Mouse (Mus musculus) layer of hippocampus, adult 18-20 months (tissue): ENCODE data around the gene Snapin. TPM values are rescaled to one million over a fixed set of nuclear protein-coding genes. Genes with fewer than 3 reads are reported as not detected.

ENCODE experiments used
- DNase-seq, 2 experiments: peaks; one replicate each; pipeline ENCODE4 v3.0.0; 2022; ENCODE audit warnings: low spot score in 2 of 2
- total RNA-seq, 2 experiments: library from RNA; stranded (reverse); gene quantifications; 2 replicates each; pipeline ENCODE4 v1.2.3; 2021

Gene Snapin
- total RNA-seq, 2 experiments from 2014 or later = 58.7 to 59.6 TPM

DNA sequence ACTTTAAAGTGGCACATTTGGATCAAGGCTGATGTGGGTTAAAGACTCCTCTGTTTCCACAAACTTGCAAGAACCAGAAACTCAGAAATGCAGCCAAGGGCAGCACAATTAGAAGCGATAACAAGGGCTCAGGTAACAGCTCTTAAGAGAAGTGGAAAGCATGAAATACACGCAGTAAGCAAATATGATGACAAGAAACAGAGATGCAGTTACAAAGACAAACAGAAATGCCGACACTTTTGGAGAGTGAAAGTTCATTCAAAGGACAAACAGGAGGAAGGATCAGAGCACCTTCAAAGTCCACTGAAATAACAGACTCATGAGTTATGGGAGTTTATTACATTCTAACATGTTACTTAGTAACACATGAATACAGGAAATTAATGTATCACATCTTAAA lies 15.5 kb upstream of the Snapin start:
- DNase-seq = no peak

DNA sequence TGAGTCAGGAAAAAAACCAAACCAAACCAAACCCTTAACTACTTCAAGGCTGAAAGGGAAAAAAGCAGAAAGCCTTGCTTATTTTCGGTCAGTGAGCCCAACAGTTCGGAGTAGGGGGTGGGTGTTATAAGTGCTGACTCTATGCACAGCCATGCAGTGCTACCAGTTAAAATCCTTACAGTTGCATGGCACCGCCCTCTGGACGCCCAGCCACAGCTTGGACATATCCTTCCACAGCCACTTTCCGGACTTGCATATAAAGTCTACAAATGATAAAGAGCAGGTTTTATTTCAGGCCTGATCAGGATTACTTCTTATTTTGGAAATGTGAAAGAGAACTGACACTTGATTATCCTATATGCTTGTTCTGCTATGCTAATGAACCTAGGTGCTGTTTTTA lies 14.4 kb upstream of the Snapin start:
- DNase-seq = no peak

DNA sequence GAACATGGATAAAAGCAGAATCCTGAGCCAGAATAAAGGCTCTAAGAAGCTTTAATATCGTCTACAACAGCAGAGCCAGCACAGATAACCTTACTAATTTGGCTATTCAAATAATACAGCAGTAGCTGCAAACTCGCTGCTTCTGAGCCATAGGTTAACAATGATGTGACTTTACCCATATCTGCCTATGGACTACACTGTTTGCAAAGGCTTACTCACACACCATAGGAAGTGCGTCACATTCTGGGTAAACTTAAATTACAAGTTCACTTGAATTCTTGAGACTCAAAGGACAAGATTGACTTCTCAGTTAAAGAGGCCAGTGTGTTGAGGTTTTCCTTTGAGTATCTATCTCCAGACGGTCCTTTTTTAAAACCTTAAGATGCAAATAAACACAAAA lies 12.6 kb upstream of the Snapin start:
- no peak for DNase-seq

DNA sequence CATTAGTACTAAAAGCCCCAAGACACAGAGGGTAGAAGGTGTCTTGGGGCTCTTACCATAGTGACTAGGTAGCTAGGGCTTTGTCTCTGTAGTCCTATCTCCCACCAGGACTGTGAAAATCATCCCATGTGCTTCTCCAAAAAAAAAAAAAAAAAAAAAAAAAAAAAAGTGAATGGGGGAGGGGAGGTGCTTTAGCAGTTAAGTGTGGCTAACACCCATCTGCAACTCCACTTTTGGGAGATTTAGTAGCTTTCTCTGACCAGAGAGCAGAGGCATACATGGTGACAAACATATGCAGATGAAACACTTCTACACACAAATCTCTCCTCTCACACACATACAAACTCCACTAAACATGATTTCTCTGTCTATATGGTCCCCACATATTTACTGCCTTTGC lies 6.8 kb upstream of the Snapin start:
- no peak for DNase-seq

DNA sequence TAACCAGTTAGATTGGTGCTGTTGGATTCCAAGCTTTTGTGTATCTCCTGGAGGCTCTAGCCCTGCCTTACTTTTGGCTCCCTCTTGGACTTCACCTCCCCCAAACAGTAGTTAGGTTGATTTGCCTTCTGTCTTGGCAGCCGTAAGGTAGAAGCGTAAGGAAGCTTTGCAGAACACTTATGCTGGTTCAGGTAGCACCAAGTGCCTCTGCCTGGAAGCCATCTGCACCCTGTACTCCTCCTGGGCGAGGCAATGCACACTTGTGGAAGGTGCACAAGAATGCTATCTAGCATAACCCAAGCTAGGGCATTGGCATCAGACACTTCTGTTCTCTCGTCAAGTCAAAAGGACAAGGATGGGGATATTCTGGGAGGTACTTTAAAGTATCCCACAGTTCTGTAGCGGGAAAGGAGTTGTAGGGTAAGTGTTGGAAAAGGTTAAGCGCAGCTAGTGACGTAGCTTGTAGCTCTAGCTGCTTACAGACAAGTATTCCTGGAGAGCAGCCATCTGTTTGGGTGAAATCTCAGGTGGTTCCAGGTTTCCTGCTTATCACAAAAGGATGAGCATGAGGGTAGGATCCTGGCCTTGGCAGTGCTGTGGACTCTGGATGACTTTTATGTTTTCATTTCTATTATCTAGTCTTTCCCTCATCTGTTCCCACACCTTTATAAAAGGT lies 5.2 kb upstream of the Snapin start:
- DNase-seq = no peak

DNA sequence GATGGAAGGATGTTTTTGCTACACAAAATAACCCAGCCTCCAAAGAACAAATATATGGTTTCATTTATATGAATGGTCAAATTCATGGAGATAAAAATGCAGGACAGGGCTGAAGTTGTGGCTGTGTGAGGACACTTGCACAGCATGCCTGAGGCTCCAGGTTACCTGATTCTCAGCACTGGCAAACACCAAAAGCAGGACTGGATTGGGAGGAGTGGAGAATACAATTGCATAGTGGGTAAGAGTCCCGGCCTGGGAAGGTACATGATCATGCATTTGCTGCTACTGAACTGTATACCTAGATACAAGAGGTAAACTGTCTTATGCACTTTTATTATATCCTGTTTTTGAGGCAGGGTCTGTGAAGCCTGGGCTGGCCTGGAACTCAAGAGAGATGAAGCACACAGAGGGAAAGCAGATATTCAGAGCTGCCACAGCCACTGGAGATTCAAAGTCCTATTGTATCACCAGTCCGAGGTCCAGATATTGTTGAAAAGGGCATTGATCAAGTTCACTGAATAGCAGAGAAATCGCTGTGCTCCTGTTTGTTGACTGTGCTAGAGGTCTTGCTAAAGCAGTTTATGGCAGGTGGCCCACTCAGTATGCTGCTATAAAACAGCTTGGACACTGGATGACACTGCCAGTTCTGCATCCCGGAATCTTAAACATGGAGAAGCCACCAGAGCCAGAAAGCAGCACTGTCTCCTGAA lies 3.2 kb upstream of the Snapin start:
- DNase-seq = no peak

DNA sequence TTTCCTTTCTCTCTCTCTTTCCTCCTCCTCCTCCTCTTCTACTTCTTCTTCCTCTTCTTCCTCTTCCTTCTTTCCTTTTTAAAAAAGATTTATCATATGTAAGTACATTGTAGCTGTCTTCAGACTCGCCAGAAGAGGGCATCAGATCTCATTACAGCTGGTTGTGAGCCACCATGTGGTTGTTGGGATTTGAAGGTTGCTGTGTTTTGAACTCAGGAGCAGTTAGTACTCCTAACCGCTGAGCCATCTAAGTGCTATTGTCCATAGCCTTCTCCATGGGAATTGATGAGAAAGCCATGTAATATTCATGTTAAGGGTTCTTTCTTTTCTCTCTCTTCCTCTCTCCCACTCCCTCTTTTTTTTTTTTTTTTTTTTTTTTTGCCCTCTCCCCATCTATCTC lies 517 bp upstream of the Snapin start:
- peak in 1 of 2 experiments; percentile 44 for DNase-seq

DNA sequence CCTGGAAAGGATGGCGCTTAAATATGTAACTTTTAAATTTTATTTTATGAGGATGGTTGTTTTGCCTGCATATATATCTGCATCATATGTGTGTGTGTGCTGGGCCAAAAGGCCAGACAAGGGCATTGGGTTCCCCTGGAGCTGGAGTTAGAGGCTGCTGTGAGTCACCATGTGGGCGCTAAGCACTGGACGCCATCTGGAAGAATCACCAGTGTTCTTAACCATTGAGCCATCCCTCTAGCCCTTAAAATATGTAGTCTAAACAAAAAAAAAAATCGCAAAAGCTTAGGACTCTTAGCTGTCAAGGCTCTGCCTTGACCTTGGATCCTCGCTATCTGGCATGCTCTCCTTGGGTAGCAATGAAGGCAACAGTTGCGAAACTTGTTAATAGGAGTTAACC lies 2.3 kb downstream of the Snapin start:
- no peak for DNase-seq

DNA sequence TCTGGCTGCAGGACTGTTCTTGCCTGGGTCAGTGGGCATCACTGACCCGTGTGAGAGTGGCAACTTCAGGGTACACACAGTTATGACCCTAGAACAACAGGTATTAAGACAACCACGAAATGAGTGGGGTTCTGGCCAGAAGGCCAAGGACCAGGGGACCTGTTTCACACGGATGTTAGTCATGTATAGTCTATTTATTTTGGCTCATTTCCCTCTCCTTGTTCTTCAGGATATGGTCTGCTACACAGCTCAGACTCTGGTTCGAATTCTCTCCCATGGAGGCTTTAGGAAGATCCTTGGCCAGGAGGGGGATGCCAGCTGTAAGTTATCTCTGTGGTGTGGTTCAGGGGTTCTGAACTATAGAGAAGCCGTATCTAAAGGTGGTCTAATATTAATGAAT lies 3.8 kb downstream of the Snapin start:
- no peak for DNase-seq

DNA sequence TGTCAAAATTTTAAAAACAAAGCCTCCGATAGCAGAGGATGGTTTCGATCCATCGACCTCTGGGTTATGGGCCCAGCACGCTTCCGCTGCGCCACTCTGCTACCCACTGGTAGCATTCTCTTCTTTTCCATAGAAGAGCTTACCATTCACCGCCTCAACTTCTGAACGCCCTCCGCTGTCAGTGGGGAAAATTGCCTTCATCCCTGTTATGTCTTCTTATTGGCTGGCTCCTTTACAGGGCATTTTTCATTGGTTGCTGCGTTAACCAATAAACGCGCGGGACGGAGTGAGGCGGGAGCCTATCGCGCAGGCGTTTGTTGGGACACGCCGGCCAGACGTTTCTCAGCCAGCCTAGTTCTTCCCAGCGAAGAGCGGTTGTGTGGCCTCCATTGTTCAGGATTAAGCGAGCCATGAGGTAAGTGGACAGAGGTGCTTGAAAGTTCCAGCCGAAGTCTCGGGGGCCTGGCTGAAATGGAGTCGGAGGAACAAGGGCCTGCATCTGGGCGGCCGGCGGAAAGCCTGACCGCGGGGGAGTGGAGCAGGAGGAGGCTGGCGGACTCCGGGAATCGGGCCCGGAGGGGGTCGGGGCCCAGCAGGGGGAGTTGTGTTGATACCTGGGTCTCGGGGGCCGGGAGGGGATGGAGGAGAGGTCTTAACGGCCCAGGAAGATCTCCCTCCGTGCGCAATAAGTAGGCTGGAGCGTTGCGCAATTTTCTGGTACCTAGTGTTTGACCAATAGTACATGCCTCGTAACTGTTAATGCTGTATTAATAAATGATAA lies 14.8 kb downstream of the Snapin start, which contains the start of gene Ilf2:
TSS of gene Ilf2 (plus strand) at position 296 of the 781 bp plus-strand sequence.
- peak; percentile 95 to 98 for DNase-seq

DNA sequence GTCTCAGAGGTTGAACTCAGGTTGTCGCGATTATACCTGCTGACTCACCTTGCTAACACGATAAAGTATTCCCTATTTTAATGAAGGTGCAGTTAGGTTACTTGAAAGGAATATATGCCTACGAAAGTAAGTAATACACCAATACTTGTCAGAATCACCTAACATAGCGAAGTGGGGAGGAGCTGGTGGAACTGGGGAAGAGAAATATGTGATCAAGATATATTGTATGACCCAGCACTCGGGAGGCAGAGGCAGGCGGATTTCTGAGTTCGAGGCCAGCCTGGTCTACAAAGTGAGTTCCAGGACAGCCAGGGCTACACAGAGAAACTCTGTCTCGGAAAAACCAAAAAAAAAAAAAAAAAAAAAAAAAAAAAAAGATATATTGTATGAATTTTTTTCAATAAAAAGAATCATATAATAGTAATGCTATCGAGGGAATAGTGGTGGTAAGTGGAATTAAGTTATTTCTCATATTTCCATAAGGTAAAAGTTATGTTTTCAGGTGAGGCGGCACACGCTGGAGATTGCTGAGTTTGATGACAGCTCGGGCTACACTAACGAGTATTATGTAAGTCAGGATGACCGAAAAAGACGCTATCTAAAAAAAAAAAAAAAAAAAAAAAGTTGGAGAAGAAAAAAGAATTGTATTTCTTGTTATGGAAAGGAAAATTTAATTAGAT lies 15.5 kb downstream of the Snapin start:
- DNase-seq = no peak

DNA sequence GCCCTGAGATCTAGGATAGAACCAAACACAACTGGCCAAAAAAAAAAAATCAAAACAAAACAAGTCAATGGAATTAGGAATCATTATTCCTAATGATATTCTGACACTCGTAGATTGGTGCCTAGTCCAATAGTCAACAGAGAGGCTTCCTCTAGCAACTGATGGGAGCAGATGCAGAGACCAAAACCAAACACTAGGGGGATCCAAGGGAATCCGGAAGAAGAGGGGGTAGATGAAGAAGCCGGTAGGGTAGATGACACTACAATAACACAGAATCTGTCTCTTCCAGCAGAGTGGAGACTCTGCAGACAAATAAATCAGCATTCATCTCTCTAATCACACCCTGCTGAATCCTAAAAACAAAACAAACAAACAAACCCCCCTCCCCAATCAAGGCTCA lies 18.6 kb downstream of the Snapin start:
- peak in 1 of 2 experiments; percentile 56 for DNase-seq

DNA sequence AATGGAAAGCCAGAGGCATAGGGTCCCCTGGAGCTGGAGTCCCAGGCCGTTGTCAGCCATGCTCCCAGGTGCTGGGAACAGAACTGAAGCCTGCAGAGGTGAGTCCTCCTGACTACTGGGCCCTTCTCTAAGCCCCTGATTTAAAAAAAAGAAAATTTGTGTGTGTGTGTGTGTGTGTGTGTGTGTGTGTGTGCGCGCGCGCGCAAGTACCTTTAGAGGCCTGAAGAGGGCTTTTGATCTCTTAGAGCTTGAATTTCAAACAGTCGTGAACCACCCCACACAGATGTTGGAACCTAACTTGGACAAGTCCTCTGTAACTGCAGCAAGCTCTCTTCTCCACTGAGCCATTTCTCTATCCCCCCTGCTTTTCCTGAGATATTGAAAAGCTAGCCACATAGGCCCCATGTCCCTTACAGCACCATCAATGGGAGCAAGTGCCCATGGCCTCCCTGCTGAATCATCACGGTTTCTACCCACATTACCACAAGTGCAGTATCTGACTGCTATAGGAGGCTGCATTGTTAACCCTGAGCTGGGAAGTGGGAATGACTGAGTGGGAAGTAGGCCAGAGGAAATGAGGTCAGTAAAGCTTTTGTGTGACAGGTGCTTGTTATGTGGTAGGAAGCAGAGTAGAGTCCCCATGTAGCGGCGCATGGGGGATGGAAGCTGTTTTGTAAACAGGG lies 23.1 kb downstream of the Snapin start:
- no peak for DNase-seq

DNA sequence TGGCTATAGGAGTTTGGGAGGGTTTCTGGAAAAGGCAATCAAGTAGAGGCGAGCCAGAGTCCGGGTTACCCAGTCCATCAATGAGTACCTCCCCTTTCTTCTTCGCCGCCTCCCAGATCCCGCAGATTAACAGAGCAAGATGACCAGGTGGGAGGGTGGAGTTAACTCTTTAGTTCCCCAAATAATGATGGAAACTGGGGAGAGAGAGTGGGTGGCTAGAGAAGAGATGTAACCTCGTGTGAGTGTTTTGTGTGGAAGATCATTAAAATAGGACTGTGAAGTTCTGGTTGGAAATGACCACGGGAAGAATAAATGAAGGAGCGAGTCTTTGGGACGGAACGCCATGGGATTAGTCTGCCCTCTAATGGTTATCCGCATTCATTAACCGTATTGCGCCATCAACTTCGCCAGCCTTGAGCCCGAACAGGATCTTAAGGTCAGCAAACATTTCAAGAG lies 24.5 kb downstream of the Snapin start:
- DNase-seq = peak; percentile 48 to 80

DNA sequence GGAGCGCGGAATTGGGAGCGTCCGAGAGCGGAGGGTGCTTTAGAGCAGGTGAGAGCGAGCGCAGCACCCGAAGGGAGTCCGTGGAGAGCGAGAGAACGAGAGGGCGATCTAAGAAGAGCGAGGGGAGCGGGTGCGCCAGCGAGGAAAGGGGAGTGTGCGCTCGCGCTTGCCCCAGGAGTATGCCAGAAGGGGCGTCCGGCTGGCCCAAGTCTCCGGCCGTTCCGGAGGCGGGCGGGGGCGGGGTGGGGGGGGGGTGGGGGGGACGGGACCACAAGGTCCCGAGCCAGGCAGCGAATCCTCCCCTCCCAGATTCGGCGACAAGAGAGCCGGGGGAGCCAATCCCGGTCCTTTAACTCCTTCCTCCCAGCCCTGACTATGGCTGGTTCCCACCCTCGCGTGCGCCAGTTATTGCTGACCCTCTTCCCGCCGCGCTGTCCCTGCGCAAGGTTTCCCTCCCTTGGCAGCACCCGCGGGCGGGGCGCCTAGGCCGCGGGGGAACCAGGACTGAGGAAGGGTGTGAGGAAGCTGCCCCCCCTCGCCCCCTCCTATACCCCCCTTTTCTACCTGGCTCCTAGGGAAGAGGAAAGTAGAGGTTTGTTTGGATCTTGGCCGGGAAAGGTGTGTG lies 25.0 kb downstream of the Snapin start, which contains the start of gene Npr1:
TSS of gene Npr1 (minus strand) at position 181 of the 625 bp plus-strand sequence.
- no peak for DNase-seq

DNA sequence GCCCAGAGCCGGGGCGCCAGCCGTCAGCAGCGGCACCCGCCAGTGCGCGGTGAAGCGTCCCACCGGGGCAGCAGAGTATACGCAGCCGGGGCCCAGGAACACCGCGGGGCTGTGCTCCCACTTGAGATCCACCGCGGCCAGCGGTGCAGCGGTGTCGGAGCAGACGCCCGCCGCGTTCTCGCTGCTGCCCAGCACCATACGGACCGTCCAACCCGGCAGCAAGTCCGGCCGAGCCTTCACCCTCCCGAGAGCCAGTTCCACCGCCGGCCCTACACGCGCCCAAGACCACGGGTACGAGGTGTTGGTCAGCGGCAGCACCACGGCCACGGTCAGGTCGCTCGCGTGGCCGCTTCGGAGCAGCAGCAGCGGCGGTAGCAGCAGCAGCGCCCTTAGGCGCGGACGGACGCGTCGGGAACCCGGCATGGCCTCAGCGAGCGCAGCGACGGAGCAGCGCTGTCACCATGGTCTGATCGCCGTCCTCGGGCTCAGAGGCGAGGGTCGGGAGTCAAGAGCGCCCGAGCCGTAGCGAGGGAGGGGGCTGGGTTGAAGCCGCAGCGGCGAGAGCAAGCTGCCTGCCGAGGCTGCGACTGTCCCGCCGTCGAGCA lies 25.6 kb downstream of the Snapin start:
- no peak for DNase-seq

DNA sequence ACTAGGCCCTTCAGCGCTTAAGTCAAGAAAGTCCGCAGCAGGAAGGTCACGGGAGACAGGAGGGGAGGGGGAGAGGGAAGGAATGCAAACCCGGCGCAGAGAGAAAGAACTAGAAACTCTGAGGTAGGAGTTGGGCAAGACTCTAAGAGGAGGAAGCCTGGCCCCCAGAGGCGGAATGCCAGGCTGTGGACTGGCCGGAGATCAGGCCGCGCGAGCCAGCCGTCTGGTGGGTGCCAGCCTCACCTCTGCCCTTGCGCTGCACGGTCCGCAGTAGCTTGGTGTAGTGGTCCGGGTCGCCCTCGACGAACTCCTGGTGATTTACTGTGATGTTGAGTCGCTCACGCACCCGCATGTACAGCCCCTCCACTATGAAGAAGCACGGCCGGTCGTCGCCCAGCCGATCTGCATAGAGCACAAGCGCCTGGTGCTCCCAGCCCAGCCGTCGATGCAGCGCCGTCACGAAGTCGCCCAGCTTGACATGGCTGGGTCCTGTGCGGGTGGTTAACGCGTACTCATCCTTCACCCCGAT lies 26.2 kb downstream of the Snapin start:
- DNase-seq = no peak

DNA sequence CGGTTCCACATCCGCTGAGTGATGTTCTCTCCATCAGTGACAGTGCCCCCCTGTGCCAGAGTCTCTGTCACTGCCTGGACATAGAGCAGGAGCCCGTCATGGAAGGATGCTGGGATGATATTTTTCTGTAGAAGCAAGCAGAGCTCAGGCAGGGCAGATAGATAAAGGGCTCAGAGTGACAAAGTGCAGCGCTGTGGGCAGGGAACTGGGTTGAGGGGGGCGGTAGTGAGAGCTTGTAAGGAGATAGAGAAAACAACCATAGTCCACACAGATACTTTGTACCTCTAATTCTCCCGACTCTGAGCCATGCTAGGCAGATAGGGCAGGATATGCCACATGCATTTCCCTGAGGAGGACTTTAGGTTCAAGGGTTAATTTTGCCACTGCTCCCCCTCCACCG lies 28.3 kb downstream of the Snapin start:
- DNase-seq = no peak

DNA sequence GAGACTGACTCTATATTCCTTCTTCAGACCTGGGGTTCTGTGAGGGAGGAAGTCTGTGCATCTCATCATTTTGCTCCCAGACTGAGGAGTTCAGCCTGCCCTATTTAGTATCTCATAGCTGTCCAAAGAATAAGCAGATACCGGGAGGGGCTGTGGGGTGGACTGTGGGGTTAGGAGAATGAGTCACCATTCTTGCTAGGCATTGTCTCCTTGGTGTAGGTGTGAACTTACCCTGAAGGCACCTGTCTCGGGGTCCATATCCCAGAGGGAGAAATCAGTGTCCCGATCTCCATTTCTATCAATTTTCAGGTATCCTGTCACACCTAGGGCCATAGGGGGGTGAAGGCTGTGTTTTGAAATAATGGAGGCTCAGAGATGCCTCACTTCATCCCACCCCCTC lies 28.9 kb downstream of the Snapin start:
- DNase-seq = no peak

DNA sequence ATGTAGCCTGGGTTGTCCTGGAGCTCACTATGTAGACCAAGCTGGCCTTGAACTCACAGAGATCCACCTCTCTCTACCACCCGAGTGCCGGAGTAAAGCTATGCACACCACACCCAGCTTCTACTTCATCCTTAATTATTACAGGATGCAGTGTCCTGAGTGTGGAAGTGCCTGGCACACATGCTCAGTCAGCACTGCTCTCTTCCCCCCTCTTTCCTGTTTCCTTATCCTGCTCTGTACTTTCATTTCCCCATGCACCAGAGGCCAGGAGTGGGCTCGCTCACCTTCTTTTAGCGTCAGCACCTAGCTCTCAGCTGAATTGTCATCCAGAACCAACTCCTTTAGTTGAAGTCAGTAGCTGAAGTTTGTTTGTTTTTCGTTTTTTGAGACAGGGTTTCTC lies 30.5 kb downstream of the Snapin start:
- DNase-seq = no peak
